Mouse (Mus musculus) gastrocnemius, postnatal 4 days (tissue): ENCODE measurements around the gene Ppfibp2. TPM values are rescaled to one million over a fixed set of nuclear protein-coding genes. Genes with fewer than 3 reads are reported as not detected.

Experiments used
- DNase-seq, 2 experiments: peaks; one replicate each; pipeline ENCODE4 v3.0.0; 2021 to 2022; ENCODE audit warnings: low spot score in 2 of 2, mixed read lengths in 2 of 2
- long read RNA-seq, 2 experiments: library from polyadenylated mRNA; stranded (forward); transcript quantifications; one replicate each; pipeline ENCODE4 v2.0.0; 2021
- total RNA-seq, 2 experiments: library from RNA; stranded (reverse); gene quantifications; 2 replicates each; pipeline ENCODE4 v1.2.3; 2021

The Ppfibp2 gene
- total RNA-seq = 10 to 100 TPM; 24.4 to 25.7 TPM
- long read RNA-seq, experiment 1, partial matches to known transcripts = 14 of 29 reads
- long read RNA-seq, experiment 1, other reads (novel, unspliced or antisense) = 15 of 29 reads
- long read RNA-seq, experiment 2, partial matches to known transcripts = 5 of 35 reads
- long read RNA-seq, experiment 2, other reads (novel, unspliced or antisense) = 30 of 35 reads

DNA sequence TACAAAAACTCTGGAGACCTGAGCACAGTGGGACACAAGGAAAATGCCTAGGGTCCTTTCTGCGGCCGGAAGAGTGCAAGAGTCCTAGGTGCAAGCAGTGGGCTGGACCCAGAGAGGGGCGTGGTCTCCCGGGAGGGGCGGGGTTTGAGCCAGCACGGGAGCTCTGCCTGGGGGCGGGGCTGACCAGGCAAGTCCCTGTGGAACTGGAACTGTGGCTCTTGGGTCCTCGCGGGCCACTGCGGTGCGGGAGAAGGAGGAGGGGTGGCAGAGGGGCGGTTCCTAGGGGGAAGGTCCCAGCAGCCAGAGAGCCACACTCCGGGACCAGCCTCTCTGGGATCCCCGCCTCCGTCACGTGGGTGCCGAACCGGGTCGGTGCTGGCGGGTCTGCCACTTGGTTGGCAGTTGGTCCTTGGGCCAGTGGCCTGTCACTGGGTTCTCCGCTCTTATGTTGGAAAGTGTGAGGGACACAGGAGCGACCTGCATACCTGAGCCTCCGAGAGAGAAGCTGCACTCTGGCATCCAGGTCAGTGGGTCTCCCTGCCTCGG is at the start of gene Ppfibp2:
TSS of gene Ppfibp2 (plus strand) at position 351 of the 546 bp plus-strand sequence.
- DNase-seq = peak; percentile 75 to 87

DNA sequence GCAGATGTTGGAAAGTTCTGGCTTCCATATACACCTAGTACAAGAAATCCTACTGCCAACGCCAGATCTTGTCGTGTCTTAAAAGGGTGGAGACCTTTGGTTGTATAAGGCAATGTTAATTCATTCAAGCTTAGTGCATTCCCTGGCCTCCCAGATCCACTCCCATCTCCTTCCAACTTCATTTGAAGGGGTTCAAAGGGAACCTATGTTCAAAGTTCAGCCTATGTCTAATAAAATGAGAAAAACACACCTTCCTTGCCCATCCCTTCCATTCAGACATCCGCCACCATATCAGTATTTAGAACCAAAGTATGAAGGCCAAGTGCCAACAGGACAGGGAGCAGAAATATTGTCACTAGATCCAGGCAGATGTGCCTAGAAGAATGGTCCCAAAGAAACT is 47.1 kb upstream of the Ppfibp2 start:
- DNase-seq = no peak

DNA sequence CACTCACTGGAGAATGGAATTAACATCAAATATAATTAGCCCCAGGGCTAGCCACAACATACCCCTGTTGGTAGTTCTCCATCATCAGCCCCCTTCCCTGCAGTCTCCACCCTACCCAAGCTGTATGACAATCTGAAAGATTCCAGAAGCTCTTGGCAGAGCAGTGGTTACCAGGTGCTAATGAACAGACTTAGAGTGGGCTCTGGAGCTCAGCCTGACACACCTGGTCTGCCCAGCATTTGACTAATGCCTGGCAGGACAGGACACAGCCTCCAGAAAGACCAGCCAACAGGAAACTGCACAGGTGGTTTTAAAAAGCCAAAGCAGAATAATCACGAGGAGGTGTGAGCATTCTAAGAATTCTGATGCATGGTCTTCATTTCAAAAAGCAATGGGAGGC is 41.5 kb upstream of the Ppfibp2 start:
- DNase-seq = no peak

DNA sequence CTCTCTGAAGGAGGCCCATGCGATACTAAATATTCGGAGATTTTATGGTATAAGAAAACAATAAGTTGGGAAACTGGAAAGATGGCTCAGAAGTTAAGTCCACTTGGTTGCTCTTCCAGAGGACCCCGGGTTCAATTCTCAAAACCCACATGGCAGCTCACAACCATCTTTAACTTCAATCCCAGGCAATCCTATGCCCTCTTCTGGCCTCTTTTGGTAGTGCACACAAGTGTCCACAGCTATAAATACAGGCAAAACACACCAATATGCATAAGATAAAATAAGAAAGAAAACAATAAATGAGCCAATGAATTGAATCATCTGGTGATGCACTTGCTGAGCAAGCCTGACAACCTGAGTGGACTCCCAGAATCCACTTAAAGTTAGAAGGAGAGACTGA is 39.1 kb upstream of the Ppfibp2 start:
- no peak for DNase-seq

DNA sequence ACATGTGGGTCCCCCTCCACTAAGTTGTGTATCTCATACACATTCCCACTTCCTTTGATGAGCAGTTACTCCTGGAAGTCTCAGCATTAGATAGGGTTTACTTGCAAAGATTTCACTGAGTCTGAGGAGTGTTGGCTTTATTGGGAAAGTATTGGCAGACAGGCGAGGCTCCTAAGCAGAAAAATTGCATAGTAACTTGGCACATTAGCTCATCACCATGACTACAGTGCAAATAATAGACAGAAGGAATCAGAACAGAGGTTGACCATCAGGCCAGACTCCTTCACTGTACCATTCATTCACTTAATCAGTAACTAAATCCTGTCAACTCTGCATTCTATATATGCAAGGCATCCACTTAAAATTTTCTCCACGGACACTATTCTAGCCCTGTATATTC is 34.3 kb upstream of the Ppfibp2 start:
- DNase-seq = no peak

DNA sequence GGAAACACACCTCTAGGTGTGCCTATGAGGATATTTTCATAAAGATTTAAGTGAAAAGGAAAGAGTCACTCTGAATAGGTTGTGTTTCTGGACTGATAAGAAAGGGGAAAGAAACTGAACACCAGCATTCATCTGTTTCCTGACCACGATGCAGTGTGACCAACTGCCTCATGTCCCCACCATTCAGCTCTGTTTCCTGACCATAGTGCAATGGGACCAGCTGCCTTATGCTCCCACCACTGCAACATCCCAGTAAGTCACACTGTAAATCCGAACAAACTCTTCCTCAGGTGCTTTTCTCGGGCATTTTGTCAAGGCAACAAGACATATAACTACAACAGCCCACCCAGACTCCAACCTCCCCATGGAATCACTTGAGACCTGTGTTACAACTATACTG is 33.4 kb upstream of the Ppfibp2 start:
- DNase-seq = no peak

DNA sequence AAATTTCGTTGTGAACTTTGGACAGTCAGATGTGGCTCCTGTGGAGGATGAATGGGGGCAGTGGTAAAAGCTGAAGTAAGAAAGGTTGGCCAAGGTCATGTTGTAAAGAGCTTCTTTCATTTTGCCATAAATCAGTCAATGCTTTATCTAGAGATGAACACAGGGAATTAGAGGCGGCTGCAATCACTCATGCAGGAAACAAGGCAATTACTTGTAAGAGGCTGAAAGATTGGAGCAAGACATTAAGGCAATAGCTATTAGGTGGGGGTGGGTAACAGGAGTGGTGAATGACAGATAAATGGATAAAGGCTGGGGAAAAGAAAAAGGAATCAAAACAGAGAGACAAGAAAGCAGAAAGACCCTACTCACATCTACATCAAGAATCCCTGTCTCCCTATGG is 31.3 kb upstream of the Ppfibp2 start:
- DNase-seq = no peak

DNA sequence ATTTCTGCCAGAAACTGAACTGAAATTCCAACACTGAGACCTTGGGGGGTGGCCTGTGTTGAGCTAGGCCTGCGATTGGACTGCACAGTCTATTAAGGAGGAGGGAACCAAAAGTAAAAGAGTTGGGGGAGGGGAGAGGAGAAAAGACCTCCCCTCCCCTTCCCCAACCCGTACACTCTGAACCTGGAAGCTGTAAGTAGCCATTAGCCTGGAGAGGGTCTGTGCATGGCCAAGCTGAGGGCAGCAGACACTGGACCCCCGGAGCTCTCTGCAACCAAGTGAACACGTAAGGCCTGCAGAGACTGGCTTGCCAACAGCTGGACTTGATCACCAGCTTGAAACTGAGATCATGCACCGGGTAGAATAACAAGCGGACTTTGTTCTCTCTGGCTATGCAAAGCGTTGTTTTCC is 27.7 kb upstream of the Ppfibp2 start, which contains the start of gene Olfml1:
TSS of gene Olfml1 (plus strand) at position 186 of the 411 bp plus-strand sequence.
- peak in 1 of 2 experiments; percentile 50 for DNase-seq

DNA sequence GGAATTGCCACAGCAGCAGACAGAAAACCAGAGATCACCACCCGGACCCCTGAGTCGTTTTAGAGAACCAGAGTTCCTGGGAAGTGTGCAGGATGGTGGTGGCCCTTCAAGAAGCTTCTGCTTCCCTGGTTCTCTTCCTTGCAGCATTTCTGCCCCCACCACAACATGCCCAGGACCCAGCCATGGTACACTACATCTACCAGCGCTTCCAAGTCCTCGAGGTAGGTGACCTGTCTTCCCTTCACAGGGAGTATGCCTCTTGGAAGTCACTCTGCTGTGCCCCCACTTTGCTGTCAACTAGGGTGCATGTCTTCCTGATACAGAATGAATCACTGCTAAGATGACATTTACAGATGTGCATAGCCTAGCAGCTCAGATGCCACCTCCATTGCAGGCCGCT is 27.3 kb upstream of the Ppfibp2 start:
- no peak for DNase-seq

DNA sequence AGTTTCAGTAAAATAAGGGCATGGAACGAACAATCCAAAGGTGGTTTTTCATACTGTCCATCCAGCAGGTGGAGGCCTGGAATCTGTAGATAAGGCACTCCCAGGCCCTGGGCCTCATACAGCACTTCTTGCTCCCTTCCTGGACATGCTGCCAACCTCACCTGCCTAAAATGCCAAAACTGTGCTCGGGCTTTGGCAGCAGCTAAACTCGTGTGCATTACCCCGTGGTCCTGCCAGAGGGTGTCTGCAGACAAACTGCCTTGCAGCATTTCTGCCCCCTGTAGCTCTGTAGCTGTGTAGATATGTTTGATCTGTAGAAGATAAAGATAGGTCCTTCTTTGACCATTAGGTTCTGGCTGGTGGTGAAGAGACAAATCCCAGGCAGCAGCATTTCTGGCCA is 26.0 kb upstream of the Ppfibp2 start:
- DNase-seq = no peak

DNA sequence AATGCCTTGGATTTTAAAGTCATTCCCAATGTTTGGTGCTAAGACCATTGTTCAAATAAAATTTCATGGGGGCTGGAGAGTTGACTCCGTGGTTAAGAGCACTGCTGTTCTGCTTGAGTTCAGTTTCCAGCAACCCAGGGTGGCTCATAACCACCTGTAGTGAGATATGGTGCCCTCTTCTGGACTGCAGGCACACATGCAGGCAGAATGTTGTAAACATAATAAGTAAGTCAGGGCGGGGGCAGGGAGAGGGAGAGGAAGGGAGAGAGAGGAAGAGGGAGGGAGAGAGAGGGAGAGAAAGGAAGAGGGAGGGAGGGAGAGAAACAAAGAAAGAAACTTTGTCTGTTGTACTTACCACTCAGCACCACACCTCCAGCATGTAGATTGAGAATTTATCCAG is 21.2 kb upstream of the Ppfibp2 start:
- no peak for DNase-seq

DNA sequence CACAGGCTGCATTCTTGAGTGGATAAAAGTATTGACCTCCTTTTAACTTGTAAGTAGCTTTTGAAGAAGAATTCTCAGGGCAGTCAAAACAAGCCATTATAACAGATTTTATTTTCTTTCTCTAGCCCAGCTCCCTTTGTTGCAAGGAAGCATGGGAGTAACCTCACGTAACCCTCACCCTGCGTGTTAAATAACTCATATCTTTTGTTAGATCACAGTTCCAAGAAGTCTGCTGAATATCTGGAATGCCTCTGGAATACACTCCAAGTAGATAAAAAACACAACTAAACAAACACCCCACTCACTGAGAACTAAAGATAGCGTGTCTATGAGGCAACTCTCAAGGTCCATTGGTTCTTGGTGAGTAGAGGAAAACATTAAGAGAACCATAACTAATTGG is 20.7 kb upstream of the Ppfibp2 start:
- no peak for DNase-seq

DNA sequence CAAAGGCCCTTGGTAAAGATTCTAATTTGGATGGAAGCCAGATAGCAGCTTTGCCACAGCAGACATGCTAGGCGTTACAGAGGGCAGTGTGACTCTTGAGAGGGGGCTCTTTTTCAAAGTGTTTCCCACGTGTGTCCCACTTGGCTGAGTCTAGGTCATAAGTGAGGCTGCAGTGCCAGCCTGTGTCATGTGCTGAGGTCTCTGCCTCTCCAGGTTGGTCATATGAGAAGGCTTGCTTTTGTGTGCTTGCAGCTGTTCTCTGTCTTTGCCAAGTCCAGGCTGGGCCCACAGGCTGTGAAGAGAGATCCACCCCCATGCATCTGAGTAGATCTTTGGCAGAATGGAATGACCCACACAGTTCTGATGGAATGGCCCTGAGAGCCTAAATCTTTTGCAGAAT is 2.4 kb upstream of the Ppfibp2 start:
- DNase-seq = peak in 1 of 2 experiments; percentile 33

DNA sequence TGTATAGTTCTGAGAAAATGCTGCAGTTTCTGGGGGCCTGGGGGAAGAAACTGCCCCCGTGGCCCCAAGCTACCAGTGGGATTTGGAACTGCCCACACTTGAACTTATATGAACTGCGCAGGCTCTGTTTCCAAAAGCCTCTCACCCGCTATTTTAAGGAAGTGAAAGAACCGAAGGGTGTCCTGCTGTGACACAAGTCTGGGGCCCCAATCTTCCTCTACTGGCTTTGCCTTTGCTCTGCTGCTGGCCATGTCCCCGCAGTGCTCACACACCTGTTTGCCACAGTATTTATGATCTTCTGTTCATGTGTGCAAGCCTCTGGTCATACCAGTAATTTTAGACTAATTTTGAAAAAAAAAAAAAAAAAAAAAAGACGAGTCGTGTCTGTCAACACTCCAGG is 1.1 kb upstream of the Ppfibp2 start:
- no peak for DNase-seq

DNA sequence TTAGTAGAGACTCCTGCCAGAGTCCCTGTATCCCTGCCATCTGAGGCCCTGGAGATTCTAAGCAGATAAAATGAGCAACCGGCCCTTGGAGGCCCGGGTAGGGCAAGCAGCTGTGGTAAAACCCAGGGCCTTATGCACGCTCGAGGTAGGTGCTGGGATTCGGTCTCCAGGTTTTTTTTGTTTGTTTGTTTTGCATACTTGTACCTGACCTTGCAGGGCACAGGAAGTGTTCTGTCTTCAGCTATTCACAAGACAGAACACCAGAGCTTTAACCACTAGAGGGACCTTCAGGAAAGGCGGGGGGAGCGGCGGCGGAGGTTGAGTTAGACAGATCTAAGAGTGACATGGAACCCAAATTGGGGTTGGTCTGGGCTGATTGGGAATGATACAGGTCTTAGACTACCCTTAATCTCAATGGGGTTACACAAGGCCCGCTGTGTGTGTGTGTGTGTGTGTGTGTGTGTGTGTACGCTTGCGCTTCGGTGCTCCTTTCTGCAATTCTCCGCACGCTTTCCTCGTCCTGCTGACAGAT is 616 bp upstream of the Ppfibp2 start:
- DNase-seq = peak in 1 of 2 experiments; percentile 62

DNA sequence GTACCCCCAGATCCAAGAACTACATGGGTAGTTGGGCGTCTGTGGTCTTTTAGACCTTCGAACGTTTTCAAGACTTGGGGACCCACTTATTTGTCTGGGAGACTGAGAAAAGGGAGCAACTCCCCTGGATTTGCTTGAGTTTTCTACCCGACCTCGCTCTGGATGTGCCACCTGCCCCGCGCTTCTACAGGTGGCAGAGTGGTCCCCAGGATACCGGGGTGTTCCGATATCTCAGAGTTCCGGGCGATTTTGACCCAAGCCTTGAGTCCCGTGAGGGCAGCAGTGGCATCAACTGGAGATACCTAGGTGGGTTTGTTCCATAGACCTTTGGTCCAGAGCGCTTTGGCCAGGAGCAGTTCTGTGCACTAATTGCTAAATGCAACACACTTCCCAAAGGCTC is 419 bp downstream of the Ppfibp2 start:
- no peak for DNase-seq

DNA sequence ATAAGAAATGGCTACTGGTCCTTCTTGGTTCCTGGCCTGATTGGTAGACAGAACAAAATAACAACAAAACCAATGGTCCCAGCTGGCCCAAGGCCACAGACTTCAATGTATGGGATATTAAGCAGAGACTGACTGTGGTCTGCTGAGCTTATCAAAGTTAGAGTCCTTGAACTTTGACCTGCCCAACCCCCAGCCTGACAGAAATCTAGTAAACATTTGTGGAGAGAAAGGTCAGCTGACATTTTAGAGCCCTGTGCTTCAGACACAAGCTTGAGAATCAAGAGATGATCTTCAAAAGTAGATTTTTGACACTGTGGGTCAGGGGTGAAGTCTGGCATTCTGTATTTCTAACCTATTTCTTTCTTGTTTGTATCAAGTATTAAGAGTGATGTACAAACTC is 1.7 kb downstream of the Ppfibp2 start:
- no peak for DNase-seq

DNA sequence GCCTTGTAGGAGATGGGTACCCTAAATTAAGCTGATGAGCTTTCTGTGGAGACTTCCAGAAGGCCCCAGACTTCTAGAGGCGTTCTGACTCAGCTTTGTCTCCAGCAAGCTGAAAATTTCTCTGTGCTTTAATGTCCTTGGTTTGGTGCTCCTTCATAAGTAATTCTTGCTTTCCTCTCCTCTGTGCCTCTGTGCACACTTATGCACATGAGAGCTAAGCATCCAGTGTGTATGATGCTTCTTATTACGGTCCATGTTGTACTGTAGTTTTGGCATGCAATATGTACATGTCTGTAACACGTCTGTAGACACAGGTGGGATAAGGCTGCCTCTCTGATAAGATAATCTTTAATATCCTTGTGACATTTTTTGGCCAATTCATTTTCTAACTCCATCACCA is 2.9 kb downstream of the Ppfibp2 start:
- DNase-seq = no peak

DNA sequence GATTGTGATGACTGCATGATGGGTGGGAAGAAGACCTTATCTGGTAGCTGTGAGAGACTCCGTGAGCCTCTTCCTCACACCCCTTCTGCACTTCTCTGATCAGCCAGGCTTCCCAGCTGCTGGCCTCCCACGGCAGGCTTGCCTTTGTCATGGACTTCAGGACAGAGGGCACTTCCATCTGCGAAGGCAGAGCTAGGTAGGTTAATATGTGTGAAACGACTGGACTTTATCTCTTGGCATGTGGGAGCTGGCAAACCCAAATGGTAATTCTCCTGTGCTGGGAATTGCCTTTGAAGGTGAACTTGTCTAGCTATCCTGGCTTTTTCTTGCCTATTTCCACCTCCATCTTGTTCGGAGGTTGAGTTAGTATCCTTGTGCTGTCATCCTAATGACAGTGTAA is 5.6 kb downstream of the Ppfibp2 start:
- no peak for DNase-seq

DNA sequence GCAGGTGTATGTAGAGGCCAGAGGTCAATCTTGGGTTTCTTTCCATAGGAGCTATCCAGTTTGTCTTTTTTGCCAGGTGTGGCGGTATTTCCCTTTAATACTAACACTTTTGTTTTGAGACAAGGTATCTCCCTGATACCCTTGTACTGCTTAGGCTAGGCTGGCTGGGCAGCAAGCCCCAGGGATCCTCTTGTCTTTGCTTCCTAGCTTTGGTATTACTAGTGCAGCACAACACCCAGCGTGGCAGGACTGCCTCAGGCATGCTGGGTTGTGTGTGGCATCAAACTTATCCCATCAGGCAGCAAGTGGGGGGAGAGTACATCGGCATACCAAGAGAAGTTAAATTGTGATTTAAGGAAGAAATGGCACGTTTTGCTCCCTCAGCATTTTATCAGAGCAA is 7.5 kb downstream of the Ppfibp2 start:
- no peak for DNase-seq

DNA sequence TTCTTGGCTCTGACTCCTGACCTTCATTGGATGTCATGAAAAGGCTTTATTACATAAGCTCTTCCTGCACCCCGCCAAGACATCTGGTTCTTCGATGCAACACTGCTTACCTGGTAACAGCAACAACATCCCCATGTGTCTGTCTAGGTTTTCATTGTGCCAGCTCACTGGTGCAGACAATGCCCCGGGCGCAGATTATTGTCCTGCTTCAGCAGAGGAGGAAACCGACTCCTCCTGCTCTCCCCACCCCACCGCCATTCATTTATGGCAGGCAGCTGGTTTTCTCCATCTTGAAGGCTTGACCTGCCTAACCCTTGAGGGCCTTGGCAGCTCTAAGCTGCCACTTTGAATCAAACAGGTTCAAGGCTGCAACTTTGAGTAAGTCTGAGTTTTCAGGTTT is 7.9 kb downstream of the Ppfibp2 start:
- no peak for DNase-seq

DNA sequence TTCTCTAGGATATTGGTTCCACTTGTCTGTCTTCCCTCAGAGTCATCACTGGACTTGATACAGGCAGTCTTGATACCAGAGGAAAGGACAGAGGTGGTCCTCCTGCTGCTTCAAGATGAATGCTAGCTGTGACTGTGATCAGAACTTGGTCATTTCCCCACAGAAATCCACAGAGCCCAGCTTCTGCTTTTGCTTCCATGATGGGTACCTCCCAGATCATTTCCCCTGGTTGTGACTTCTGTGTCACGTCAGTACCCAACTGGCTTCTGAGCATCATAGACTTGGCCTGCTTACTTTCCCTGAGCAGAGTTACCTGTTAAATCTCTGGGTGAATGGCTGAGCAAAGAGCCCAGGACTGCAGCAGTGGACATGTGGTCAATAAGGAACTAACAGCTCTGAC is 12.8 kb downstream of the Ppfibp2 start:
- DNase-seq = no peak

DNA sequence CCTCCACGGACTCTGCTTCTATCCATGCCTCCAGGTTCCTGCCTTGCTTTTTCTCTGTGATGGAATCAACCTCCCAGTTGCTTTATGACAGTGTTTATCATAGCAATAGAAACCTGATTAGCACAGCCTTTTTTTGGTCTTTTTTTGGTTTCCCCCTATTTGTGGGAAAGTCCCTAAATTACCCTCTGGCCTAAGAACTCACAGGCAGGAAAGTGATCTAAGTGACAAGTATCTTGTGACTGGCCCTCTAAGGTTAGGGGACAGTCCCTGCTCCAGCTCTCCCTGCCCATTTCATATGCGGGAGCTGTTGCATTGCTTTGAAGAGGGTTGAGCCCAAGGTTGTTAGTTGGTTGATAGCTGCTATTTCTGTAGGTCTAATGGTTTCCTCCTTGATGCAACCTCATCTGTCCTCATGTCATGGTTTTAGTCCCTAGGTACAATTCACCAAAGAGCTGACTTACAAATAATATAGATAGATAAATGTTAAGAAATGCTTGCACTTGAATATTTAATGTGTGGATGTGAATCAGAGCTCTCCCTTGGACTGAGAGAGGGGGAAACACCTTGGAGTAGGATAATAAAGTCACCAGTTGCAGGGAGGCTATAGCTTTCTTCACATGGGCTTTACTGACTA is 14.7 kb downstream of the Ppfibp2 start:
- no peak for DNase-seq
